Mouse (Mus musculus) urinary bladder, postnatal 10 days (tissue): ENCODE results near the gene Atpaf2.

Experiments
- DNase-seq: peaks from one replicate; pipeline ENCODE4 v3.0.0; 2022; ENCODE audit warnings: low spot score

Gene Atpaf2

GRCm38 (mm10) chr11:60397172-60397571, 21.1 kb downstream of the Atpaf2 start:
- DNase-seq: no peak

- no peak for DNase-seq
Observed at GRCm38 (mm10) chr11:60396546-60396945, 21.7 kb downstream of the Atpaf2 start.

GRCm38 (mm10) chr11:60391346-60391745, 26.9 kb downstream of the Atpaf2 start:
- DNase-seq: no peak

GRCm38 (mm10) chr11:60387944-60388343, 30.3 kb downstream of the Atpaf2 start:
- no peak for DNase-seq

- DNase-seq: no peak
Observed at GRCm38 (mm10) chr11:60385946-60386345, 32.3 kb downstream of the Atpaf2 start.

- DNase-seq: no peak
Observed at GRCm38 (mm10) chr11:60384762-60385421, 33.4 kb downstream of the Atpaf2 start.

GRCm38 (mm10) chr11:60383518-60383917, 34.7 kb downstream of the Atpaf2 start:
- DNase-seq: no peak

GRCm38 (mm10) chr11:60374481-60374880, 43.8 kb downstream of the Atpaf2 start:
- no peak for DNase-seq

GRCm38 (mm10) chr11:60370431-60370830, 47.8 kb downstream of the Atpaf2 start:
- no peak for DNase-seq

GRCm38 (mm10) chr11:60369448-60369847, 48.8 kb downstream of the Atpaf2 start:
- DNase-seq: no peak

GRCm38 (mm10) chr11:60368909-60369308, 49.3 kb downstream of the Atpaf2 start:
- no peak for DNase-seq

- DNase-seq: no peak
Observed at GRCm38 (mm10) chr11:60367256-60367655, 51.0 kb downstream of the Atpaf2 start.

GRCm38 (mm10) chr11:60366239-60367019, 51.8 kb downstream of the Atpaf2 start:
- DNase-seq: no peak

GRCm38 (mm10) chr11:60360631-60361201, 57.5 kb downstream of the Atpaf2 start:
- no peak for DNase-seq

GRCm38 (mm10) chr11:60359936-60360335, 58.3 kb downstream of the Atpaf2 start:
- no peak for DNase-seq

GRCm38 (mm10) chr11:60359138-60359537, 59.1 kb downstream of the Atpaf2 start:
- no peak for DNase-seq

GRCm38 (mm10) chr11:60358548-60358947, 59.7 kb downstream of the Atpaf2 start:
- no peak for DNase-seq

GRCm38 (mm10) chr11:60357116-60357515, 61.1 kb downstream of the Atpaf2 start:
- DNase-seq: no peak

GRCm38 (mm10) chr11:60355952-60356351, 62.3 kb downstream of the Atpaf2 start:
- no peak for DNase-seq

- DNase-seq: peak; percentile 96
Observed at GRCm38 (mm10) chr11:60352559-60353411, 65.5 kb downstream of the Atpaf2 start, which contains the start of the genes Tom1l2 and Drc3. Tom1l2 (minus strand) TSS chr11:60352905. Drc3 (plus strand) TSS chr11:60353329.

- DNase-seq: no peak
Observed at GRCm38 (mm10) chr11:60351925-60352371, 66.3 kb downstream of the Atpaf2 start.

- no peak for DNase-seq
Observed at GRCm38 (mm10) chr11:60351388-60351787, 66.9 kb downstream of the Atpaf2 start.
